Mouse (Mus musculus) inflammation-experienced regulatory T-cells, adult 6 months (primary cell): Measurements from ENCODE around the gene Mb. TPM values are rescaled to one million over a fixed set of nuclear protein-coding genes. Genes with fewer than 3 reads are reported as not detected.

Experiments
- ATAC-seq: one replicate; pipeline ENCODE4 v1.8.0; 2017
- polyA plus RNA-seq, 3 experiments: library from polyadenylated mRNA; unstranded; fragments of 100-300 nt; shearing (Covaris generic); gene quantifications; one replicate each; pipeline ENCODE4 v1.2.1; 2017

Gene Mb
- polyA plus RNA-seq, 3 experiments from 2014 or later: not detected

DNA sequence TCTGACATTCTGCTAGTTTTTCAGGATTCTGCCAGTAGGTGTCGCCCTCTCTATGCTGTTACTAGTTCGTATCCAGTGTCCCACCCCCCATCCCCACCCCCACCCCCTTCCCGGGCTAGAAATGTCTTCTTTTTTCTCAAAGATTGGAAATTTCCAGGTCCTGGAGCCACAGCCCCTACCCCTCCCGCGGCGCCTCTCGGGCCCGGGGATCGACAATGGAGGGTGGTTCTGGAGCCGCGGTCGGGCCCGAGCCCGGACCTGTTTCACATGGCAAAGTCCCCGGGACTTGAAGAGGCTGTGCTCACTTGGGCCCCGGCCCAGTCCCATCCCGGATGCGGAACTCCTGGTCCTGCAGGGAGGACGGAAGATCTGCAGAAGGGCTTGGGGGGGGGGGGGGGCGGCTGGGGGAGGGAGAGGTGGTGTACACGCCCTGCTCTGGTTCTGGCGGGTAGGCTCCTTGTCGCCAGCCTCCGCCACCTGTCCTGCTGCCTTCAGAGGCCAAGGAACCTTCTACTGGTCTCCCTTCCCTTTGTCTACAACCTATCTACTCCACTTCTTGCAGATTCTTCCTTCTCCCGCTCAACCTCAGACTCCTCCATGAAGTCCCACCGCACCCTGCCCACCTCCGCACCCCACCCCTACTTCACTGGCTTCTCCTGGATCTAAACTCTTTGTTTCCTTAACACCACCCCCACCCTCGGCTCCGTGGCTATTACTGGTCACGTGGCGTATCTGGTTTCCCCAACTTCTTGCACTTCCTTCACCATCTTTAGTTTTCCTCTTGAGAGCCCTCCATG, 76.4 kb downstream of the Mb start:
- no peak for ATAC-seq

DNA sequence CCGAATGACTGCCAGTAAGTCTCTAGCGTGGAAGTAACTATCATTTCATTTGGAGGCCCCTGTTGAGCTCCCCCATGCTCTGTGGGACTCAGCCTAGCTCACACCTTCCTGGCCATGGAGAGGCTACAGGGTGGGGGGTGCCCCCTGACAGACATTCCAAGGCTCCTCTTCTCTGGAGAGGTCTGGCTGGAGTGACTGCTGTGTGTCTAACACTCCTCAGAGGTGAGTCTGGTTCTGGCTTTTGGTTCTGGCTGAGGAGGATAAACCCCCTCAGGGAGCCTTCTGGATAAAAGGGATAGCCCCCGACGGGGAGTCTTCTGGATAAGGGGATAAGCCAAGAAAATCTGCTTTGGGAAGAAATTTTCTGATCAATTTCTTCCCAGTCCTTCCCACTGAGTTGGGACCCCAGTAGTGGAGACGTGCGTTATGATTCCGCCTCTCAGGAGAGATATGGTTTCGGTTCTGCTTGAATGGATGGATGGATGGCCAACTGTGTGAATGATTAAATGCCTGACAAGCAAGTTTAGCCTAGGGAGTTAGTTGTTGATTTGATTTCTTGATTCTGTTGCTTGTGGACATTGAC, 77.1 kb downstream of the Mb start:
- ATAC-seq: no peak

DNA sequence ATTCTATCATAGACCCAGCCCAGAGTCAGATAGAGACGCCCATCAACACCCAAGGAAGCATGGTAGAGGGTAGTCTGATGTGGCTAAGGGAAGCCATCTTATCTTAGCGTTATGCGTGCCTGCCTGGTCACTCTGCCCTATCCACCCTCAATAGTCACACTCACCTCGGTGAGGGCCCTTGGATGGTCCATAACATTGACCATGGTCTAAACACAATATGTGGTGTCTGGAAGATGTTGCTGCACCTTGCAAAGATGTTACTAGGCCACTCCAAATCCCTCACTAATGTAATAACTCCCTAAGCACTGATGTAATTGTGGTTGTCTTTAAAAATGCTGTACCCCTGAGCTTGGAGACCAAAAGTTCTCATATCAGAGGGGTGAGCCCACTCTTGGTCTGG, 77.8 kb downstream of the Mb start:
- ATAC-seq: no peak

Other genes starting within 250 kb of the Mb start
- gene Zfp251, start 179.2 kb downstream of the Mb start, polyA plus RNA-seq: 1 to 10 TPM; 6.3 to 7.1 (median 7.0) TPM
- 10 to 100 TPM; 14.0 to 15.0 (median 15.0) TPM for gene Zfp7, start 171.4 kb downstream of the Mb start, polyA plus RNA-seq
- 1 to 10 TPM in 1 of 3 experiments, under 1 TPM in 1, not detected in 1; 0.77 to 1.0 TPM for gene Gm49527, start 171.3 kb downstream of the Mb start, polyA plus RNA-seq
- gene Zfp647, start 125.2 kb downstream of the Mb start, polyA plus RNA-seq: 1 to 10 TPM in 1 of 3 experiments, under 1 TPM in 2; 0.42 to 1.9 (median 0.92) TPM
- gene 1110038F14Rik, start 102.2 kb downstream of the Mb start, polyA plus RNA-seq: 10 to 100 TPM; 65.5 to 71.1 (median 69.4) TPM
- gene Apol6, start 5.9 kb downstream of the Mb start, polyA plus RNA-seq: under 1 TPM in 1 of 3 experiments, not detected in 2; 0.62 TPM